Mouse (Mus musculus) neural tube, embryonic 11.5 days (tissue): ENCODE measurements at regions not wholly inside any gene's neighbourhood (a gene's known extent, or its start where the extent isn't known, plus 50 kb on each side); places are given as distances from the start of the nearest gene placed in this dataset.

Experiments used
- ATAC-seq: fragments of 200-750 bp; cut with Nextera tagmentation; 2 replicates; pipeline ENCODE4 v1.8.0; 2017; ENCODE audit warnings: moderate number of reproducible peaks, mild to moderate bottlenecking, moderate TSS enrichment, moderate library complexity; ENCODE audit not compliant: insufficient read depth, low FRiP score, low TSS enrichment
- DNase-seq: peaks from one replicate; pipeline ENCODE4 v3.0.0-alpha.2; 2015; ENCODE audit warnings: low spot score
- H3K27ac ChIP-seq: fragments of 300-500 bp; sonication (generic); 2 replicates; pipeline ENCODE4 v1.5.1; 2014; ENCODE audit warnings: low read depth, mild to moderate bottlenecking, low read length
- H3K27me3 ChIP-seq: fragments of 300-500 bp; sonication (generic); 2 replicates; pipeline ENCODE4 v1.6.1; 2014; ENCODE audit warnings: mild to moderate bottlenecking, low read length, mixed read lengths; ENCODE audit not compliant: control insufficient read depth, insufficient read depth
- H3K36me3 ChIP-seq: fragments of 300-500 bp; sonication (generic); 2 replicates; pipeline ENCODE4 v1.6.1; 2014; ENCODE audit warnings: mild to moderate bottlenecking, low read length, moderate library complexity, mixed read lengths; ENCODE audit not compliant: control insufficient read depth, insufficient read depth
- H3K4me1 ChIP-seq: fragments of 300-500 bp; sonication (generic); 2 replicates; pipeline ENCODE4 v1.6.1; 2014; ENCODE audit warnings: low read length, mixed read lengths; ENCODE audit not compliant: control insufficient read depth, insufficient read depth
- H3K4me2 ChIP-seq: fragments of 300-500 bp; sonication (generic); 2 replicates; pipeline ENCODE4 v1.6.1; 2014; ENCODE audit warnings: low read depth, mild to moderate bottlenecking, moderate library complexity
- H3K4me3 ChIP-seq: fragments of 300-500 bp; sonication (generic); 2 replicates; pipeline ENCODE4 v1.5.1; 2014; ENCODE audit warnings: low read depth, low read length
- H3K9ac ChIP-seq: fragments of 300-500 bp; sonication (generic); 2 replicates; pipeline ENCODE4 v1.6.1; 2014; ENCODE audit warnings: mild to moderate bottlenecking, low read length
- H3K9me3 ChIP-seq: fragments of 300-500 bp; sonication (generic); 2 replicates; pipeline ENCODE4 v1.6.1; 2016; ENCODE audit warnings: low read length; ENCODE audit not compliant: control insufficient read depth
- WGBS: fragments of 180-500 bp; shearing (Covaris S2); extraction: QIAGEN DNeasy Blood & Tissue Kit; methylation state at CpG from one replicate; pipeline ENCODE4 v1.1.7; 2014; 5-methylcytosine and 5-hydroxymethylcytosine counted together

- H3K4me2 ChIP-seq = no peak overlapping the region
- no peaks in the 10 kb centered on the region for H3K9me3 ChIP-seq
- H3K9ac ChIP-seq = no peak overlapping the region
- ATAC-seq (no peak), DNase-seq (no peak)
- no peaks in the 10 kb centered on the region for H3K4me1 ChIP-seq
- no peaks in the 10 kb centered on the region for H3K27me3 ChIP-seq
- H3K4me3 ChIP-seq = no peak overlapping the region
- WGBS = 50% methylated on average over 9 of the region's 9 CpGs
- H3K27ac ChIP-seq = no peak overlapping the region
- H3K36me3 ChIP-seq = no peaks in the 10 kb centered on the region
Observed at GRCm38 (mm10) chr9:98672361-98672760, 70.9 kb upstream of the Mrps22 start.

GRCm38 (mm10) chr9:98668423-98669330 is 67.2 kb upstream of the Mrps22 start:
- no peak for ATAC-seq
- Histone ChIP-seq H3K36me3 (no peaks in the 10 kb centered on the region), H3K27me3 (no peaks in the 10 kb centered on the region), H3K4me3 (no peak overlapping the region), H3K4me2 (no peak overlapping the region), H3K9ac (no peak overlapping the region), H3K9me3 (no peaks in the 10 kb centered on the region), H3K4me1 (no peaks in the 10 kb centered on the region), H3K27ac (no peak overlapping the region)
- DNase-seq = no peak
- WGBS = 80% methylated on average over 23 of the region's 23 CpGs

GRCm38 (mm10) chr9:98667072-98667471 is 65.6 kb upstream of the Mrps22 start:
- Histone ChIP-seq H3K27me3 (no peaks in the 10 kb centered on the region), H3K9ac (no peak overlapping the region), H3K9me3 (no peaks in the 10 kb centered on the region), H3K27ac (no peak overlapping the region), H3K4me3 (no peak overlapping the region), H3K4me2 (no peak overlapping the region), H3K36me3 (no peaks in the 10 kb centered on the region), H3K4me1 (no peaks in the 10 kb centered on the region)
- WGBS = 95% methylated on average over 3 of the region's 3 CpGs
- DNase-seq (no peak), ATAC-seq (no peak)

GRCm38 (mm10) chr9:98663011-98663410 is 61.6 kb upstream of the Mrps22 start:
- DNase-seq = no peak

GRCm38 (mm10) chr9:98651681-98652080 is 50.2 kb upstream of the Mrps22 start:
- H3K4me1 ChIP-seq = no peaks in the 10 kb centered on the region
- no peak overlapping the region for H3K27ac ChIP-seq
- ATAC-seq (no peak), DNase-seq (no peak)
- no peaks in the 10 kb centered on the region for H3K27me3 ChIP-seq
- H3K9me3 ChIP-seq = no peaks in the 10 kb centered on the region
- no peak overlapping the region for H3K4me3 ChIP-seq
- no peak overlapping the region for H3K4me2 ChIP-seq
- H3K9ac ChIP-seq = no peak overlapping the region
- WGBS = 75% methylated on average over 2 of the region's 2 CpGs
- H3K36me3 ChIP-seq = no peaks in the 10 kb centered on the region

More at GRCm38 (mm10) chr9:98663011-98663410, 61.6 kb upstream of the Mrps22 start:
- no peaks in the 10 kb centered on the region for H3K4me1 ChIP-seq
- H3K9ac ChIP-seq = no peak overlapping the region
- no peak for ATAC-seq
- 70% methylated on average over 3 of the region's 3 CpGs for WGBS
- H3K4me2 ChIP-seq = no peak overlapping the region
- H3K27ac ChIP-seq = no peak overlapping the region
- no peaks in the 10 kb centered on the region for H3K36me3 ChIP-seq
- H3K4me3 ChIP-seq = no peak overlapping the region
- H3K27me3 ChIP-seq = no peaks in the 10 kb centered on the region
- H3K9me3 ChIP-seq = no peaks in the 10 kb centered on the region
